Mouse (Mus musculus): ENCODE measurements around the gene Rab15. TPM values are rescaled to one million over a fixed set of nuclear protein-coding genes. Genes with fewer than 3 reads are reported as not detected.
"Not testable (repeated sequence)": the region's sequence is repeated elsewhere in the genome, so short reads cannot be mapped to it uniquely, and the experiment has no call there.

Rab15 gene
- total and polyA plus RNA-seq, 3 experiments = 2.7 to 22.7 TPM; not detected in 1

DNA sequence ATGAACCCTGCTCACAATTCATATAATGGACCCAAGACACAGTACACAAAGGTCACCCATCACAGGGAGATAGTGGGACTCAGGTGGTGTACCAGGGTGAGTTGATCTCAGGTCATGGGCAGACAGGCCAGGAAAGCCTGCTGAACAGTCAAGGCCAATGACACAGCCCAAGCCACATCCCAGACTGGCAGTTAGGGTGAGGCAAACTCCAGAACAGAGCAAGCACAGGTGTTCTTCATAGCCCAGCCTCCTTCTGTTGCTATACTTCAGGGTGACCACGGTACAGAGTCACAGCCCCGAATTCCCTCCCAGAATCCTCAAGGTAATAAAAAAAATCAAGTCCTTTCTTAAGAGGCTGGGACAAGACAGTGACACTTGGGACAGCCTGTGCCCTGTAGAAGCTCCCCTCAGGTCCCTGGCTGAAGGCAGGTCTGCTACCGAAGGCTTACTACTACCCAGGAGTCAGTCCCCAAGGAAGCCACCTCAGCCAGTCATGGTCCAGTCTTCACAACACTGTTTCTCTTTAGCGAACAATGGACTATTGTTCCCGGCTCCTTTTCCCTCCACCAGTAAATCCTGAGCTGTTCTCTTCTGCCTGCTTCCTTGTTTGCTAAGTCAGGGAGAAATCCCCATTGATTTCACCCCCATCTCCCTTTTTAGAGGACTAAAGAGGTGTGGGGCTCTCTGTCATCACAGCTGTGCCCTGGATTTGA lies 24.5 kb downstream of the Rab15 start:
- Histone ChIP-seq H3K9me3 (replicated peaks; ENCODE audit: insufficient read depth, low read length) (no peaks in the 10 kb centered on the region), H3K36me3 (ENCODE audit: control insufficient read depth in 1 of 2, insufficient read depth in 2 of 2, low read length in 2 of 2) (no peaks in the 10 kb centered on the region), H3K79me2 (ENCODE audit: control insufficient read depth, insufficient read depth, low read length, poor library complexity) (no peaks in the 10 kb centered on the region), H3K27ac (ENCODE audit: control insufficient read depth, low read depth, low read length) (no peak overlapping the region), H3K4me3 (ENCODE audit: control insufficient read depth in 1 of 2, insufficient read depth in 1 of 2, low read depth in 2 of 2, low read length in 2 of 2) (no peak overlapping the region), H3K4me1 (ENCODE audit: control insufficient read depth in 1 of 2, insufficient read depth in 2 of 2, low read length in 2 of 2) (peaks cover 0 to 2% of the 10 kb centered on the region in 2 experiments; a peak in 1 of 4 replicates), H3K27me3 (ENCODE audit: control insufficient read depth in 1 of 2, insufficient read depth in 2 of 2, low read length in 2 of 2) (0 out of 4 replicates have a peak, but pooled peaks cover 0 to 2% of the 10 kb centered on the region in 2 experiments), H3K9ac (ENCODE audit: control insufficient read depth, low read depth, low read length, poor library complexity, severe bottlenecking) (no peak overlapping the region)
- no peak for TF ChIP-seq POLR2AphosphoS2 (IDR thresholded peaks at IDR 0.05; ENCODE audit: low read length)
- no peak for DNase-seq (ENCODE audit: low read depth, low spot score)

DNA sequence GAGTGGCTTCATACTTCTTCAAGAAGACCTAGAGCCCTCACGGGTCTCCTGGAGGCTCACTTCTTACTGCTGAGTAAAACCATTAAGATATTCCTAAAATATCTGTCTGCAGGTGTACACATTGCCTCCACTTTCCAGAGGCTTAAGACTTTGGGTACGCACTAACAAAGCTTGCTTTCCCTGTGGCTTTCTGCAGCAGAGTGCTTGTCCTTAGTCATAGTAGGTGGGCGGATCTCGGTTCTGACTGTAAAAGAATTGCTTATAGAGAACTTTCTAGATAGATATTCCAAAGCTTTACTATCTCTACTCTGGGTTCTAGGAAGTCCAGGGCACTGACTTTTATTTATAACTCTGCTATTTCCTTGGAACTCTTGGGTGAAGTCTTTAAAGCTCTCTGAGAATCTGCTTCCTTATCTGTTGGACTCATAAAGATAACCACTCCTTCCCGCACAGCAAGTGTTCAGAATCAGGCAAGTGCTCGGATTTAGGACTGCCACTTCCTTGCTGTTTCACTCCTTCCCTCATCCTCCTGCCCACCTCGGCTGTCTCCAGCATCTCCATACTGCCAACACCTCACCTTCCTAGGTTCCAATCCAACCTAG lies 25.7 kb downstream of the Rab15 start:
- Histone ChIP-seq H3K9me3 (replicated peaks; ENCODE audit: insufficient read depth, low read length) (no peaks in the 10 kb centered on the region), H3K79me2 (ENCODE audit: control insufficient read depth, insufficient read depth, low read length, poor library complexity) (no peaks in the 10 kb centered on the region), H3K4me3 (ENCODE audit: control insufficient read depth in 1 of 2, insufficient read depth in 1 of 2, low read depth in 2 of 2, low read length in 2 of 2) (no peak overlapping the region), H3K27ac (ENCODE audit: control insufficient read depth, low read depth, low read length) (no peak overlapping the region), H3K27me3 (ENCODE audit: control insufficient read depth in 1 of 2, insufficient read depth in 2 of 2, low read length in 2 of 2) (0 out of 4 replicates have a peak, but pooled peaks cover 0 to 2% of the 10 kb centered on the region in 2 experiments), H3K36me3 (ENCODE audit: control insufficient read depth in 1 of 2, insufficient read depth in 2 of 2, low read length in 2 of 2) (no peaks in the 10 kb centered on the region), H3K4me1 (ENCODE audit: control insufficient read depth in 1 of 2, insufficient read depth in 2 of 2, low read length in 2 of 2) (peaks cover 0 to 2% of the 10 kb centered on the region in 2 experiments; a peak in 1 of 4 replicates), H3K9ac (ENCODE audit: control insufficient read depth, low read depth, low read length, poor library complexity, severe bottlenecking) (no peak overlapping the region)
- TF ChIP-seq JUND (IDR thresholded peaks at IDR 0.05; ENCODE audit: low read depth, low read length) (no peak), ZKSCAN1 (IDR thresholded peaks at IDR 0.05; ENCODE audit: low read depth, low read length) (no peak), KAT2A (conservative IDR thresholded peaks at IDR 0.05; ENCODE audit: low read depth, low read length) (no peak), RCOR1 (IDR thresholded peaks at IDR 0.05; ENCODE audit: low read depth, low read length) (peak; percentile 71), POLR2AphosphoS2 (IDR thresholded peaks at IDR 0.05; ENCODE audit: low read length) (no peak), ELF1 (IDR thresholded peaks at IDR 0.05; ENCODE audit: low read depth, low read length) (no peak), EP300 (IDR thresholded peaks at IDR 0.05; ENCODE audit: low read depth in 1 of 2, low read length in 2 of 2) (peak in 1 of 2 experiments; percentile 36; a peak in 1 of 4 replicates), GATA1 (IDR thresholded peaks at IDR 0.05; ENCODE audit: low read depth, low read length) (peak; percentile 69), BHLHE40 (IDR thresholded peaks at IDR 0.05; ENCODE audit: borderline replicate concordance, low read depth, low read length) (no peak)
- no peak for DNase-seq (ENCODE audit: low read depth, low spot score)

DNA sequence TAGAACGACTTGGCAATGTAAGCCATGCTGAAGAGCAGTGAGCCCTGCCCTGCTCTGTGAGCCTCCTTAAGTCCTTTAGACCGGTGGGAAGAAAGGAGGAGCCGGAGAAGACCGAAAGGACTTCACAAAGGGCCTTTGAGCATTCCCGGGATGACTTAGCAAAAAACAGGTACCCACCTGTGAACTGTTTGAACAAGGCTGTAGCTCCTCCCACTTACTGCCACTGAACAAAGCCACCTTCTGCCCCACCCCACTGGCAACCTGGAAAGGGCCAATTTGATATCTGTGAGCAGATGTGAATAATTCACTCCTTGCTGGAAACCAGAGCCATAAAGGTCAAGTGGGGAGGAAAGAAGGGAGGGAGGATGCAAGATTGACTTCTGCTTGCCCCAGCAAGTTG lies 27.4 kb downstream of the Rab15 start, which contains the start of gene Gpx2:
Gpx2 (minus strand) TSS at position 205 of the 400 bp plus-strand sequence.
- Histone ChIP-seq H3K27me3 (ENCODE audit: control insufficient read depth in 1 of 2, insufficient read depth in 2 of 2, low read length in 2 of 2) (0 out of 4 replicates have a peak, but pooled peaks cover 0 to 2% of the 10 kb centered on the region in 2 experiments), H3K27ac (ENCODE audit: control insufficient read depth, low read depth, low read length) (no peak within 1 kb of the TSS), H3K36me3 (ENCODE audit: control insufficient read depth in 1 of 2, insufficient read depth in 2 of 2, low read length in 2 of 2) (no peaks in the 10 kb centered on the region; a peak in 1 of 4 replicates), H3K4me3 (ENCODE audit: control insufficient read depth in 1 of 2, insufficient read depth in 1 of 2, low read depth in 2 of 2, low read length in 2 of 2) (no peak within 1 kb of the TSS), H3K9ac (ENCODE audit: control insufficient read depth, low read depth, low read length, poor library complexity, severe bottlenecking) (no peak within 1 kb of the TSS), H3K9me3 (replicated peaks; ENCODE audit: insufficient read depth, low read length) (no peaks in the 10 kb centered on the region), H3K4me1 (ENCODE audit: control insufficient read depth in 1 of 2, insufficient read depth in 2 of 2, low read length in 2 of 2) (peaks cover 2 to 8% of the 10 kb centered on the region in 2 experiments), H3K79me2 (ENCODE audit: control insufficient read depth, insufficient read depth, low read length, poor library complexity) (no peaks in the 10 kb centered on the region)
- no peak for DNase-seq (ENCODE audit: low read depth, low spot score)
- TF ChIP-seq POLR2A (IDR thresholded peaks at IDR 0.05; ENCODE audit: control insufficient read depth in 1 of 2, insufficient read depth in 1 of 2, low read depth in 1 of 2, low read length in 2 of 2, poor library complexity in 1 of 2) (no peak), ZC3H11A (IDR thresholded peaks at IDR 0.05; ENCODE audit: low read depth, low read length) (no peak), NELFE (IDR thresholded peaks at IDR 0.05; ENCODE audit: low read depth, low read length) (no peak), NRF1 (IDR thresholded peaks at IDR 0.05; ENCODE audit: insufficient read depth, low read depth, low read length, poor library complexity, severe bottlenecking) (no peak), EP300 (IDR thresholded peaks at IDR 0.05; ENCODE audit: low read depth in 1 of 2, low read length in 2 of 2) (no peak), TAL1 (IDR thresholded peaks at IDR 0.05; ENCODE audit: low read length) (no peak), RCOR1 (IDR thresholded peaks at IDR 0.05; ENCODE audit: low read depth, low read length) (no peak)

DNA sequence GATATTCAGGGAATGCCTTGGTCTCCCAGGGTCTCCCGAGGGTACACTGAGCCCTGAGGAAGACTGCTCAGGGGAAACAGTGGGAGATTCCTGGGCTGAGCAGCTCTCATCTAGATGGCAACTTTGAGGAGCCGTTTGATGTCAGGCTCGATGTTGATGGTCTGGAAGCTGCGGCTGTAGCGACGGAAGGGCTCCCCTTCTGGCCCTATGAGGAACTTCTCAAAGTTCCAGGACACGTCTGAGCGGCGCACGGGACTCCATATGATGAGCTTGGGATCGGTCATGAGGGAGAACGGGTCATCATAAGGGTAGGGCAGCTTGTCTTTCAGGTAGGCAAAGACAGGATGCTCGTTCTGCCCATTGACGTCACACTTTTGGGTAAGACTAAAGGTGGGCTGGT lies 30.2 kb downstream of the Rab15 start:
- H3K4me3 ChIP-seq (ENCODE audit: control insufficient read depth in 1 of 2, insufficient read depth in 1 of 2, low read depth in 2 of 2, low read length in 2 of 2); H3K27ac ChIP-seq (ENCODE audit: control insufficient read depth, low read depth, low read length); H3K79me2 ChIP-seq (ENCODE audit: control insufficient read depth, insufficient read depth, low read length, poor library complexity); DNase-seq (ENCODE audit: low read depth, low spot score); H3K36me3 ChIP-seq (ENCODE audit: control insufficient read depth in 1 of 2, insufficient read depth in 2 of 2, low read length in 2 of 2); H3K9me3 ChIP-seq (replicated peaks; ENCODE audit: insufficient read depth, low read length); H3K9ac ChIP-seq (ENCODE audit: control insufficient read depth, low read depth, low read length, poor library complexity, severe bottlenecking); H3K27me3 ChIP-seq (ENCODE audit: control insufficient read depth in 1 of 2, insufficient read depth in 2 of 2, low read length in 2 of 2): not testable (repeated sequence)
- H3K4me1 ChIP-seq (ENCODE audit: control insufficient read depth in 1 of 2, insufficient read depth in 2 of 2, low read length in 2 of 2) = peaks cover 2 to 13% of the 10 kb centered on the region in 2 experiments
